In the genomic region with DNA sequence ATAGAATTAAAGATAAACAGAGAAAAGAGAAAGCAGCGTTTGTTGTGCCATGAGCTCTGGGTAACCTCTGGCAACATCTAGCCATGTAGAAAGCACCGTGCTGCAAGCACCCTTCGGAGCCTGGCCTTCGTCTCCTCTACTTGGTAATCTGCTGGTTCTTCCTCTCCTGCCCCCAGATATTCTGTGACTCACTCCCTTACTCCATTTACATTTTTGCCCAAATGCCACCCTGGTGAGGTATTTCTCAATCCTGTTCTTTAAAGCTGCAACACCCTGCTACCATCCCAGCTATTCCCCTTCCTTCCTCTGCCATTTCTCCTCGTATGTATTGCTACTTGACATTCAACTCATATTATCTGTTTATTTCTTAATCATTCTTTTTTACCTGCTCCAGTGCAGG, we compare ENCODE assay signal across 27 mouse cellular contexts.
DNase-seq lines count a peak whose midpoint lies in the region; ATAC-seq and TF ChIP-seq lines count a peak whose summit lies in the region.
"Had no signal": no experiment of that assay in that cellular context is flagged by ENCODE, and none has a peak within 500 bp of the region (broad histone marks: within the 10 kb centered on the region; RNA-seq: fewer than 3 reads in every experiment).

No protein-coding gene starts in this region.

- peak overlapping the region; percentile 41; the same call in 1 of the 2 replicates for H3K27ac ChIP-seq in bone marrow macrophage, adult 2 months (ENCODE audit: insufficient read depth, low read depth, low read length)
- no peak overlapping the region for H3K27ac ChIP-seq in kidney, embryonic 16.5 days (ENCODE audit: low read length)
- H3K27ac ChIP-seq: heart, embryonic 10.5 days; heart, embryonic 15.5 days; kidney, embryonic 15.5 days; limb, embryonic 12.5 days; liver, embryonic 15.5 days; lung, embryonic 15.5 days; neural tube, embryonic 12.5 days; stomach, embryonic 15.5 days had no signal

- ATAC-seq in monocyte, adult 5-6 weeks (replicated peaks; ENCODE audit: insufficient number of reproducible peaks, low FRiP score, low TSS enrichment, poor library complexity, severe bottlenecking): peak; percentile 68
- no peak for ATAC-seq in kidney, embryonic 16.5 days (ENCODE audit: low FRiP score, low TSS enrichment)
- ATAC-seq: forebrain, embryonic 14.5 days; hindbrain, embryonic 16.5 days; midbrain, embryonic 16.5 days had no signal

- no peak overlapping the region for H3K4me2 ChIP-seq in kidney, embryonic 16.5 days (replicated peaks; ENCODE audit: low read depth, low read length)
- H3K4me2 ChIP-seq: heart, embryonic 15.5 days; kidney, embryonic 15.5 days; limb, embryonic 12.5 days; liver, embryonic 15.5 days; lung, embryonic 15.5 days; midbrain, embryonic 11.5 days; neural tube, embryonic 12.5 days; stomach, embryonic 15.5 days had no signal

- peaks cover 36% of the 10 kb centered on the region for H3K4me1 ChIP-seq in bone marrow macrophage, adult 2 months (ENCODE audit: control insufficient read depth, insufficient read depth, low read length)
- no peaks in the 10 kb centered on the region for H3K4me1 ChIP-seq in kidney, embryonic 16.5 days (ENCODE audit: insufficient read depth, low read length)
- H3K4me1 ChIP-seq: heart, embryonic 10.5 days; kidney, embryonic 15.5 days; limb, embryonic 12.5 days; liver, embryonic 15.5 days; neural tube, embryonic 12.5 days; stomach, embryonic 15.5 days had no signal

- peak; percentile 57 for DNase-seq in heart, adult 11 months
- no peak for DNase-seq in heart, adult 8-10 months (ENCODE audit: low spot score)
- peak; percentile 14 to 17 for DNase-seq in right cerebral cortex, adult 2 months (ENCODE audit: low spot score in 2 of 2)
- no peak for DNase-seq in right cerebral cortex, postnatal 36 days (ENCODE audit: low spot score in 2 of 2)
- DNase-seq: adrenal gland, postnatal 25 days; cerebellum, adult 8-10 months; cerebellum, postnatal 36 days; kidney, adult 18-20 months; kidney, postnatal 4 days; lung, postnatal 4 days had no signal

- WGBS in kidney, embryonic 16.5 days: 86% methylated on average over 5 of the region's 5 CpGs

- TF ChIP-seq CTCF in bone marrow macrophage, adult 2 months (IDR thresholded peaks at IDR 0.05; ENCODE audit: low read depth, low read length): no peak

- no peaks in the 10 kb centered on the region for H3K9me3 ChIP-seq in kidney, embryonic 16.5 days (ENCODE audit: low read length)
- H3K9me3 ChIP-seq: heart, embryonic 10.5 days; heart, embryonic 15.5 days; kidney, embryonic 15.5 days; limb, embryonic 12.5 days; liver, embryonic 15.5 days; lung, embryonic 15.5 days; neural tube, embryonic 12.5 days; stomach, embryonic 15.5 days had no signal

- H3K4me3 ChIP-seq in bone marrow macrophage, adult 2 months (ENCODE audit: insufficient read depth, low read length): no peak overlapping the region
- H3K4me3 ChIP-seq in kidney, embryonic 16.5 days (ENCODE audit: low read length): no peak overlapping the region
- H3K4me3 ChIP-seq: heart, embryonic 10.5 days; heart, embryonic 15.5 days; kidney, embryonic 15.5 days; limb, embryonic 12.5 days; liver, embryonic 15.5 days; lung, embryonic 15.5 days; myocyte; neural tube, embryonic 12.5 days; stomach, embryonic 15.5 days had no signal

- H3K27me3 ChIP-seq in kidney, embryonic 16.5 days (ENCODE audit: insufficient read depth, low read length): no peaks in the 10 kb centered on the region
- H3K27me3 ChIP-seq: CH12.LX; heart, embryonic 15.5 days; kidney, embryonic 15.5 days; limb, embryonic 12.5 days; liver, embryonic 15.5 days; lung, embryonic 15.5 days; neural tube, embryonic 12.5 days; stomach, embryonic 15.5 days had no signal

- H3K9ac ChIP-seq in kidney, embryonic 16.5 days (replicated peaks; ENCODE audit: low read length): no peak overlapping the region
- H3K9ac ChIP-seq: heart, embryonic 15.5 days; kidney, embryonic 15.5 days; limb, embryonic 12.5 days; liver, embryonic 15.5 days; lung, embryonic 15.5 days; neural tube, embryonic 12.5 days; stomach, embryonic 15.5 days had no signal

- no peak for TF ChIP-seq POLR2A in bone marrow macrophage, adult 2 months (IDR thresholded peaks at IDR 0.05; ENCODE audit: borderline replicate concordance, low read depth, low read length)

- no peaks in the 10 kb centered on the region for H3K36me3 ChIP-seq in kidney, embryonic 16.5 days (ENCODE audit: insufficient read depth, low read length)
- H3K36me3 ChIP-seq: heart, embryonic 10.5 days; heart, embryonic 15.5 days; kidney, embryonic 15.5 days; limb, embryonic 12.5 days; liver, embryonic 15.5 days; neural tube, embryonic 12.5 days; stomach, embryonic 15.5 days had no signal

Comparison
In these comparisons a context has a peak if more than half of its experiments do, and no peak if none do; other contexts are left out.
1. DNase-seq: peak in heart, adult 11 months (single experiment) and right cerebral cortex, adult 2 months (2 of 2); none in heart, adult 8-10 months (single experiment) and right cerebral cortex, postnatal 36 days (0 of 2).